ENCODE assay signal across 27 mouse cellular contexts in genomic region chr4:133577983-133578382, GRCm38 (mm10). TPM values are rescaled to one million over a fixed set of nuclear protein-coding genes. Genes with fewer than 3 reads are reported as not detected.
"Had no signal": no experiment of that assay in that cellular context is flagged by ENCODE, and none has a peak within 500 bp of the region (broad histone marks: within the 10 kb centered on the region; RNA-seq: fewer than 3 reads in every experiment).

No protein-coding gene starts in this region.

- H3K27me3 ChIP-seq: limb, embryonic 15.5 days; lung, embryonic 15.5 days; megakaryocyte, embryonic 14.5 days; neural tube, embryonic 12.5 days; neural tube, embryonic 15.5 days had no signal

- H3K4me3 ChIP-seq: limb, embryonic 15.5 days; lung, embryonic 15.5 days; megakaryocyte, embryonic 14.5 days; neural tube, embryonic 12.5 days; neural tube, embryonic 15.5 days had no signal

- H3K27ac ChIP-seq: limb, embryonic 15.5 days; liver, embryonic 14.5 days; lung, embryonic 15.5 days; neural tube, embryonic 12.5 days; neural tube, embryonic 15.5 days; stomach, postnatal 0 days had no signal

- H3K4me2 ChIP-seq: limb, embryonic 15.5 days; liver, embryonic 11.5 days; lung, embryonic 15.5 days; midbrain, embryonic 11.5 days; neural tube, embryonic 12.5 days; neural tube, embryonic 15.5 days had no signal

- DNase-seq: kidney, adult 9 months; kidney, postnatal 14 days; kidney, postnatal 4 days; lung, adult 18-20 months; lung, postnatal 10 days; lung, postnatal 36 days; midbrain, embryonic 14.5 days; right cerebral cortex, adult 18-20 months; right cerebral cortex, postnatal 14 days; right cerebral cortex, postnatal 4 days; thymus, adult 2 months; thymus, postnatal 14 days; thymus, postnatal 4 days had no signal

- H3K9ac ChIP-seq: limb, embryonic 15.5 days; liver, embryonic 14.5 days; lung, embryonic 15.5 days; neural tube, embryonic 12.5 days; neural tube, embryonic 15.5 days had no signal

- H3K9me3 ChIP-seq: limb, embryonic 15.5 days; lung, embryonic 15.5 days; megakaryocyte, embryonic 14.5 days; neural tube, embryonic 12.5 days; neural tube, embryonic 15.5 days had no signal

RNA-seq across cellular contexts. Expression of gene Nr0b2, which starts 24.8 kb away (rescaled TPM):
- total RNA-seq: layer of hippocampus, adult 18-20 months; layer of hippocampus, postnatal 14 days; left cerebral cortex, adult 18-20 months; left cerebral cortex, postnatal 25 days had no signal
- polyA plus RNA-seq: limb, embryonic 11.5 days; limb, embryonic 15.5 days; midbrain, embryonic 11.5 days; midbrain, embryonic 14.5 days; neural tube, embryonic 12.5 days had no signal
